Mouse (Mus musculus): ENCODE data around the gene Gm17428.

DNA sequence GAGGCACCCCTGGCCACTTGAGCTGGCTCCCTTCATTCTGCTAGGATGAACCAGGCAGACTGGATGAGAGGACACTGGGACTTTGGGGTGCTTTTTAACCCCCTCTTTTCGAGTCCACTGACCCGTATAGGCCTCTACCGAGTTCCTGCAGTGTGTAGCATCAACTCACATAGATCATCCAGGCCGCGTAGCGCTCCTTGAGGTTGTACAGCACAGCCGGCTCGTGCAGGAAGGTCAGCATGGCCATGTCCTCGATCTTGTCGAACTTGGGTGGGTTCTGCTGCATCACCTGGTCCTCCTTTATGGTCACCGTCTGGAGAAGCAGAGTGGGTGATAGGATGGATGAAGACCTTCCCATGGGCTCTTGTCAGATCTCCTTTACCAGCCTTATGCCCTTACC lies 13.0 kb upstream of the Gm17428 start:
- TF ChIP-seq CTCF (IDR thresholded peaks at IDR 0.05; ENCODE audit: low read depth, low read length) (no peak), POLR2A (IDR thresholded peaks at IDR 0.05; ENCODE audit: borderline replicate concordance, low read depth, low read length) (no peak)

Data from bone marrow macrophage, adult 2 months (primary cell).